Mouse (Mus musculus) gastrocnemius, postnatal 10 days (tissue): ENCODE data around the gene 2610528A11Rik. TPM values are rescaled to one million over a fixed set of nuclear protein-coding genes. Genes with fewer than 3 reads are reported as not detected.
A peak's percentile ranks its signal among the peaks of the same experiment; 100 is the strongest.

Experiments
- DNase-seq: peaks from one replicate; pipeline ENCODE4 v3.0.0; 2021; ENCODE audit warnings: mixed read lengths
- total RNA-seq, 2 experiments: library from RNA; stranded (reverse); gene quantifications; 2 replicates each; pipeline ENCODE4 v1.2.3; 2021

Gene 2610528A11Rik
- total RNA-seq, 2 experiments from 2014 or later, result 0.85 to 1.1 TPM

DNA sequence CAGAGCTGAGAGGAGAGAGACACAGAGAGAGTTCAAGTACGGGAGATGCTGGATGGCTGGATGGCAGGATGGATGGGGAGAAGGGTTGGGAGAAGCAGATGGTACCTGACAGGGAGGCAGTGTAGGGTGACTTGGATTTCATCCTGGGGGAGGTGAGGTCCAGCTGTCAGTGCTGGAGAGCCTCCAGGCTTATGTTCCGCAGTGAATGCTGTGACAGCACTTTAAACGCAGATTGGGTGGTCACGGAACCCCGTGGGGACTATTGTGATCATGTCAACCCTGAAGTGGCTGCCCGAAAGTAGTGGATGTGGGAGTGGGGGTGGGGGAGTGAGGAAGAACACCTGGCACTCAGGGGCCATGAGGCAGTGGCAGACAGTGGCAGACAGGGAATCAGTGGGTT, 19.4 kb downstream of the 2610528A11Rik start:
- DNase-seq, result no peak

DNA sequence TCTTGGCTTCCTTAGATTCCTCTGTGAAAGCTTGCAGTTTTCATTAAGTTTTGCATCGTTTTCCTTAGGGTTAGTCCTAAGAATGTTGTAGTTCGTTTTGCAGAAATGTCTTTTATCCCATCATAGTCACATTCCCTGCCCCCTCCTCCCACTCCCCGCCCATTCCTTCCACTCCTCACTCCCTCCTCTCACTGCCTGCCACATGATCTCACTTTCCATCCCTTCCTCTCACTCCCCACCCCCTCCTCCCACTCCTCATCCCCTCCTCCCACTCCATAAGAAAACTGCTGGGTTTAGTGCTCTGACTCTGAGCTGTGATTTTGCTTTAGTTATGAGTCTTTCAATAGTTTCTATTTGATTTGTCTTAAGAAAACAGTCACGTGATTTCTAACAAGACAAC, 30.1 kb downstream of the 2610528A11Rik start:
- no peak for DNase-seq

DNA sequence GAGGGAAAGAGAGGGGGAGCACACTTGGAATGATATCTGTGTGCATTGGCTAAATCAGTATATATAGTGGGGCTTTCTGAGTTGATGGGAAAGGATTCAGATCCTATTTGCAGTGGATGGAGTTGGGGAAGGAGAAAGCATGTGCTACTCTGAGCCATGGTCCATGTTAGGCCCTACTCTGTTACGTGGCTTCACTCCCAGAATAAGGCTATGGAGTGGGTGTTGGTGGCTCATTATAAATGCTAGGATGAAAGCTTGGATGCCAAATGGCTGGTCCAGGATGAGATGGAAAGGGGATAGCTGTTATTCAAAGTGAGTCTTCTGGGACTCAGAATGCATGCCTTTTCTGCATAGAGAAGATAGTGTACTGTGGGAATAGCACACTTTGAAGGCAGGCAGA, 33.1 kb downstream of the 2610528A11Rik start:
- DNase-seq, result no peak

DNA sequence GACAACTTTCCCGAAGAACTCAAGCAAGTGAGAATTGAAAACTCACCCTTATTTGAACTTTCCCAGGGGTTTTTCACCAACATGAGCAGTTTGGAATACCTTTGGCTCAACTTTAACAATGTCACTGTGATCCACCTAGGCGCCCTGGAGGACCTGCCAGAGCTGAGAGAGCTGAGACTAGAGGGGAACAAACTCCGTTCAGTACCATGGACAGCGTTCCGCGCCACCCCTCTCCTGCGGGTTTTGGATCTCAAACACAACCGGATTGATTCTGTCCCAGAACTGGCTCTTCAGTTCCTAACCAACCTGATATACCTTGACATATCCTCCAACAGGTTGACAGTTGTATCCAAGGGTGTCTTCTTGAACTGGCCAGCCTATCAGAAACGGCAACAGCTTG, 45.3 kb downstream of the 2610528A11Rik start:
- peak; percentile 74 for DNase-seq

DNA sequence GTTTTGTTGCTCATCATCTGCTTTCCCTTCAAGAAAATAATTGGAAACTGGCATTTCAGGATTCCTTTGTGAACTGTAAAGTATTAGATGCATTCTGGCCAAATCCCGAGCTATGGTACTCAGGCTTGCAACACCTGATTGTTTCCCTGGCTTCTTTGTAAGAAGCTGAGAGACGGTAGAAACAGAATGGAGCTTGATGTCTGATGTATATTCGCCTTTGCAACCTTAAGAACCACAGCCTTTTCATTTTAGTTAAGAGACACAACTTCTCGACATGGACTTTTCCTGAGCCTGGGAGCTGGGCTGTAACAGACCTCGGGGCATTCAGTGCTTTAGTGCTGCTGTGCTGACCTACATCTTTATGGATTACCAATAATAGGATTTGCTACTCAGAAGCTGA, 46.2 kb downstream of the 2610528A11Rik start, which contains the start of gene Lrit2:
Lrit2 (plus strand) TSS at position 301 of the 400 bp plus-strand sequence.
- DNase-seq, result no peak

DNA sequence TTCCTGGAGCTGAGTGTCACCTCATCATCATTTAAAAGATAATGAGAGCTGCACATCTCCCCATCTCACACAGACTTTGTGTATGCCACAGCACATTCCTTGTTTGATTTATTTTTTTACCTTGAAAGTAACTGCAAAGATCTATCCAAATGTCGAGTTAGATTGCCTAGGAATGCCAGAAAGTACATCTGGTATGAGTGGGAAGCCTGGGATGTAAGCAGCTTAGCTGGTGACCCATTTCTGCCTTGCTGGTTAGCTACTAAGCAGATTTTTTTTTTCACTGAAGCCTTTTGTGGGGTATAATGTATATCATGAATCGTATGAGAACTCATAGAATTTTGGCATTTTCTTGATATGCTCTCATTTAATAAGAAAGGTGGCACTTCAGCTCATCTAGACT, 47.2 kb downstream of the 2610528A11Rik start:
- no peak for DNase-seq

DNA sequence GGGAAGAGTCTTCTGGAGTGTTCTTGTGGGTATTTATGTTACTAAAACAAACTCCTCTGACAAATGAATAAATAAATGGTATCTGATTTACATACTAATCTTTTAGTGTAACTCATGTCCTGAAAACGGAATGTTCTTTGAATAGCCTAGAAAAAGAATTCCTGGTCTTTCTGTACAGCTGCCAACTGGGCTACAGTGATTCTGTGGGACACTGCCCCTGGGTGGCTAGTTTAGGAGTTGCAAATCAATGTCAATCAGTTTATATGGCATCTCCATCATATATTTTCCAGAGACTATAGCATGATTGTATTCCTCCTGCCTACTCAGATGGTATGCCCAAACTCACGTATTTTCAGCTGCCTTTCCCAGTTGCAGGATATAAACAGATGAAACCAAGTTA, 49.0 kb downstream of the 2610528A11Rik start:
- no peak for DNase-seq

Other genes starting within 250 kb of the 2610528A11Rik start
- gene Ccser2, start 145.2 kb downstream of the 2610528A11Rik start, total RNA-seq, result 10 to 100 TPM; 62.3 to 66.3 TPM
- gene Rgr, start 65.1 kb downstream of the 2610528A11Rik start, total RNA-seq, result under 1 TPM; 0.59 to 0.86 TPM
- gene Lrit1, start 59.2 kb downstream of the 2610528A11Rik start, total RNA-seq, result not detected
- gene Lrit2, start 46.1 kb downstream of the 2610528A11Rik start, total RNA-seq, result not detected
- gene Cdhr1, start 15.7 kb downstream of the 2610528A11Rik start, total RNA-seq, result under 1 TPM; 0.05 to 0.07 TPM
- gene Ghitm, start 21.2 kb upstream of the 2610528A11Rik start, total RNA-seq, result 100 to 1,000 TPM; 217 to 232 TPM